Mouse (Mus musculus): Measurements from ENCODE around the gene Gm12886. TPM values are rescaled to one million over a fixed set of nuclear protein-coding genes. Genes with fewer than 3 reads are reported as not detected.

The Gm12886 gene
- not detected in 2 replicates for polyA plus RNA-seq (2012; rRNA removed)

- no peak for DNase-seq
- H3K4me3 ChIP-seq (replicated peaks; ENCODE audit: extremely low read depth, low read depth, low read length), result no peak within 1 kb of the TSS
- 45% methylated on average over 3 of the region's 3 CpGs for WGBS
- no peaks in the 10 kb centered on the region for H3K4me1 ChIP-seq (ENCODE audit: control insufficient read depth, insufficient read depth, low read length)
- TF ChIP-seq POLR2A (IDR thresholded peaks at IDR 0.05; ENCODE audit: borderline replicate concordance, extremely low read depth, low read depth, low read length) (no peak), CTCF (IDR thresholded peaks at IDR 0.05; ENCODE audit: insufficient read depth, low read length) (no peak)
Measured at GRCm38 (mm10) chr4:121422999-121423398, at the start of gene Gm12886. Gm12886 (minus strand) TSS chr4:121423099.

Other genes with a start within 250 kb of the Gm12886 start
- gene Rlf, start 208.0 kb downstream of the Gm12886 start, polyA plus RNA-seq (2012; rRNA removed), result 2.8 and 3.9 TPM in 2 replicates
- not detected in 2 replicates for gene Gm12888, start 98.2 kb downstream of the Gm12886 start, polyA plus RNA-seq (2012; rRNA removed)
- gene Gm12887, start 199.0 kb upstream of the Gm12886 start, polyA plus RNA-seq (2012; rRNA removed), result not detected in 2 replicates

All from lung, adult 2 months (tissue).